In genomic region chr6:86636495-86636894, GRCm38 (mm10) we compare ENCODE assay signal across 9 mouse cellular contexts. TPM values are rescaled to one million over a fixed set of nuclear protein-coding genes. Genes with fewer than 3 reads are reported as not detected.
DNase-seq lines count a peak whose midpoint lies in the region; ATAC-seq and TF ChIP-seq lines count a peak whose summit lies in the region.
"Had no signal": no experiment of that assay in that cellular context is flagged by ENCODE, and none has a peak within 500 bp of the region (broad histone marks: within the 10 kb centered on the region; RNA-seq: fewer than 3 reads in every experiment).

No protein-coding gene starts in this region.

- H3K9ac ChIP-seq in lung, postnatal 0 days (replicated peaks; ENCODE audit: low read depth): no peak overlapping the region

- H3K4me3 ChIP-seq in G1E (ENCODE audit: low read depth, low read length): peak overlapping the region; percentile 11; the same call in 1 of the 2 replicates
- H3K4me3 ChIP-seq in lung, postnatal 0 days (ENCODE audit: low read depth, low read length): no peak overlapping the region

- no peak for TF ChIP-seq CTCF in G1E (IDR thresholded peaks at IDR 0.05; ENCODE audit: low read depth, low read length)
- no peak for TF ChIP-seq CTCF in lung, postnatal 0 days (IDR thresholded peaks at IDR 0.05)

- no peak overlapping the region for H3K4me2 ChIP-seq in lung, postnatal 0 days (replicated peaks; ENCODE audit: low read depth, low read length)

- no peak for DNase-seq in G1E (ENCODE audit: low spot score)
- peak; percentile 83 for DNase-seq in adrenal gland, postnatal 14 days
- DNase-seq in heart, postnatal 36 days: peak; percentile 39 to 49
- peak; percentile 34 for DNase-seq in lung, postnatal 0 days (ENCODE audit: low spot score)
- no peak for DNase-seq in layer of hippocampus, postnatal 36 days
- no peak for DNase-seq in gastrocnemius, postnatal 36 days
- no peak for DNase-seq in gastrocnemius, postnatal 25 days

- no peaks in the 10 kb centered on the region for H3K36me3 ChIP-seq in G1E (replicated peaks)
- H3K36me3 ChIP-seq in lung, postnatal 0 days (ENCODE audit: insufficient read depth, low read length): no peaks in the 10 kb centered on the region

- H3K27ac ChIP-seq in lung, postnatal 0 days (ENCODE audit: low read length): no peak overlapping the region

- intact Hi-C loops in heart, postnatal 36 days (cut with DNase I): no loop called here
- intact Hi-C loops in gastrocnemius, postnatal 36 days (cut with DNase I): loop anchor here (2.0 kb wide), 1 partner anchor 86 kb away; no protein-coding TSS in a partner anchor

- peaks cover 52% of the 10 kb centered on the region for H3K4me1 ChIP-seq in G1E (ENCODE audit: insufficient read depth, low read depth, low read length)
- no peaks in the 10 kb centered on the region for H3K4me1 ChIP-seq in lung, postnatal 0 days (ENCODE audit: insufficient read depth, low read depth, low read length)

- no peaks in the 10 kb centered on the region for H3K9me3 ChIP-seq in G1E (replicated peaks)
- no peaks in the 10 kb centered on the region for H3K9me3 ChIP-seq in lung, postnatal 0 days (ENCODE audit: low read length)

- H3K27me3 ChIP-seq in G1E (ENCODE audit: insufficient read depth, low read length): peaks cover 4% of the 10 kb centered on the region; the same call in 1 of the 2 replicates
- no peaks in the 10 kb centered on the region for H3K27me3 ChIP-seq in lung, postnatal 0 days (replicated peaks; ENCODE audit: insufficient read depth, low read length)

- TF ChIP-seq EP300 in lung, postnatal 0 days (IDR thresholded peaks at IDR 0.05): no peak

- ATAC-seq in G1E (ENCODE audit: extremely low read depth, insufficient number of reproducible peaks, low FRiP score, poor library complexity, severe bottlenecking): 0 out of 2 replicates have a peak, but pooled peaks have one; percentile 29
- peak; percentile 77 for ATAC-seq in lung, postnatal 0 days
- ATAC-seq in activated CD4-positive, CD25-positive, alpha-beta regulatory T cell, adult 4 months: no peak

- 58% methylated on average over 2 of the region's 2 CpGs for WGBS in lung, postnatal 0 days

RNA-seq across cellular contexts. Expression of gene Asprv1, which starts 8.5 kb away (rescaled TPM):
- total RNA-seq in G1E (2014; fragmentation: Nextera tagmentation) (not detected in 2 replicates), G1E (2017) (0.23 and 0.33 TPM in 2 replicates)
- not detected in 2 replicates for polyA plus RNA-seq in G1E (2012)
- 0.41 TPM in 1 of 2 replicates, not detected in the other for total RNA-seq in adrenal gland, postnatal 14 days (2021)
- not detected for total RNA-seq in heart, postnatal 36 days (2021)
- 4.4 and 4.6 TPM in 2 replicates for polyA plus RNA-seq in lung, postnatal 0 days (2015; fragmentation: Nextera tagmentation; extraction: Ambion mirVana)
- total RNA-seq in layer of hippocampus, postnatal 36 days (2021): 1 to 10 TPM in 1 of 2 experiments, under 1 TPM in 1; 0.88 to 1.7 TPM
- under 1 TPM; 0.29 to 0.31 TPM for polyA plus RNA-seq in activated CD4-positive, CD25-positive, alpha-beta regulatory T cell, adult 4 months (2017; shearing (Covaris generic))
- not detected for total RNA-seq in gastrocnemius, postnatal 36 days (2021)
- total RNA-seq in gastrocnemius, postnatal 25 days (2021): not detected
- polyA plus RNA-seq: heart, embryonic 14.5 days had no signal

RNA-seq across cellular contexts. Expression of gene Mxd1, which starts 32.5 kb away (rescaled TPM):
- total RNA-seq in G1E (2014; fragmentation: Nextera tagmentation) (47.4 and 72.4 TPM in 2 replicates), G1E (2017) (104 and 116 TPM in 2 replicates)
- 4.8 and 6.6 TPM in 2 replicates for polyA plus RNA-seq in G1E (2012)
- 11.0 and 12.3 TPM in 2 replicates for total RNA-seq in adrenal gland, postnatal 14 days (2021)
- total RNA-seq in heart, postnatal 36 days (2021): 1 to 10 TPM; 8.8 to 9.5 TPM
- polyA plus RNA-seq in lung, postnatal 0 days (2015; fragmentation: Nextera tagmentation; extraction: Ambion mirVana): 16.4 and 17.2 TPM in 2 replicates
- 10 to 100 TPM; 20.7 to 28.7 TPM for total RNA-seq in layer of hippocampus, postnatal 36 days (2021)
- polyA plus RNA-seq in activated CD4-positive, CD25-positive, alpha-beta regulatory T cell, adult 4 months (2017; shearing (Covaris generic)): 10 to 100 TPM; 18.6 to 18.7 TPM
- total RNA-seq in gastrocnemius, postnatal 36 days (2021): 1 to 10 TPM; 2.8 TPM
- total RNA-seq in gastrocnemius, postnatal 25 days (2021): 1 to 10 TPM; 2.7 to 3.0 TPM

RNA-seq across cellular contexts. Expression of gene Snrnp27, which starts 47.8 kb away (rescaled TPM):
- total RNA-seq in G1E (2014; fragmentation: Nextera tagmentation) (87.0 and 90.8 TPM in 2 replicates), G1E (2017) (84.4 and 85.9 TPM in 2 replicates)
- 167 and 193 TPM in 2 replicates for polyA plus RNA-seq in G1E (2012)
- 65.4 and 68.1 TPM in 2 replicates for total RNA-seq in adrenal gland, postnatal 14 days (2021)
- 10 to 100 TPM; 43.2 to 47.2 TPM for total RNA-seq in heart, postnatal 36 days (2021)
- 91.2 and 95.5 TPM in 2 replicates for polyA plus RNA-seq in lung, postnatal 0 days (2015; fragmentation: Nextera tagmentation; extraction: Ambion mirVana)
- total RNA-seq in layer of hippocampus, postnatal 36 days (2021): 10 to 100 TPM; 59.1 to 62.8 TPM
- 100 to 1,000 TPM; 108 to 114 TPM for polyA plus RNA-seq in activated CD4-positive, CD25-positive, alpha-beta regulatory T cell, adult 4 months (2017; shearing (Covaris generic))
- 10 to 100 TPM; 68.9 to 70.2 TPM for total RNA-seq in gastrocnemius, postnatal 36 days (2021)
- total RNA-seq in gastrocnemius, postnatal 25 days (2021): 10 to 100 TPM; 73.4 to 74.7 TPM

Comparison
In these comparisons a context has a peak if more than half of its experiments do, and no peak if none do; other contexts are left out.
1. DNase-seq: peak in adrenal gland, postnatal 14 days (single experiment), heart, postnatal 36 days (2 of 2) and lung, postnatal 0 days (single experiment); none in G1E (single experiment), layer of hippocampus, postnatal 36 days (0 of 2), gastrocnemius, postnatal 36 days (0 of 2) and gastrocnemius, postnatal 25 days (single experiment).